In the genomic region with DNA sequence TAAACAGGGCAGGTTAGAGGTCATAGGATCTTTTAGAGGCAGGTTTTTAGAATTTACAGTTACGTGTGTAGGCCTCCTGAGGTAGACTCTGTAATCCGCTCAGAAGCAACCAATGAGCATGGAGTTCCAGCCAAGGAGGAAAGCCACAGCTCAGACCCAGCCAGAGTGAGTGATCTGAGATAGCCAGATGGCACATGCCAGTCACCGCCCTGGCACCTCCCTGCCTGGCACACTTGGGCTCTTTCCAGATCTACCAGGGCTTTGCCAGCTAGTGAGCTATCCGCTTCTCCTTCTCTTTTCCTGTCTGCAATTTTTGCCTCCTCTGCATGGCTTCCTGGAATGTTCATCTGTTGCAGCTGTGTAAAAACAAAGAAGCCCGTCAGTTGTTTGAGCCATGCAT, we compare ENCODE assay signal across 11 mouse cellular contexts.
A peak's percentile ranks its signal among the peaks of the same experiment; 100 is the strongest.
DNase-seq lines count a peak whose midpoint lies in the region; ATAC-seq and TF ChIP-seq lines count a peak whose summit lies in the region.
"Had no signal": no experiment of that assay in that cellular context is flagged by ENCODE, and none has a peak within 500 bp of the region (broad histone marks: within the 10 kb centered on the region; RNA-seq: fewer than 3 reads in every experiment).

No protein-coding gene starts in this region.

- H3K4me2 ChIP-seq in kidney, embryonic 14.5 days (replicated peaks; ENCODE audit: low read depth, low read length): no peak overlapping the region
- H3K4me2 ChIP-seq: heart, embryonic 13.5 days; liver, embryonic 15.5 days had no signal

- no peak for TF ChIP-seq POLR2A in liver, adult 2 months (IDR thresholded peaks at IDR 0.05; ENCODE audit: extremely low read depth, insufficient read depth, low read length)

- H3K27ac ChIP-seq in liver, adult 2 months (replicated peaks; ENCODE audit: insufficient read depth, low read depth, low read length): no peak overlapping the region
- no peak overlapping the region for H3K27ac ChIP-seq in kidney, embryonic 14.5 days (ENCODE audit: low read depth, low read length)
- H3K27ac ChIP-seq: liver, embryonic 15.5 days had no signal

- ATAC-seq in erythroid progenitor cell, adult 5-6 weeks (replicated peaks; ENCODE audit: low FRiP score, poor library complexity, severe bottlenecking): peak; percentile 95
- ATAC-seq in kidney, embryonic 14.5 days (ENCODE audit: low FRiP score, low TSS enrichment): no peak

- H3K9me3 ChIP-seq in kidney, embryonic 14.5 days (ENCODE audit: control insufficient read depth, low read length): no peaks in the 10 kb centered on the region
- H3K9me3 ChIP-seq: heart, embryonic 13.5 days; liver, embryonic 15.5 days had no signal

- H3K9ac ChIP-seq in liver, adult 2 months (ENCODE audit: low read depth, low read length): no peak overlapping the region
- no peak overlapping the region for H3K9ac ChIP-seq in kidney, embryonic 14.5 days (ENCODE audit: low read depth, low read length)
- H3K9ac ChIP-seq: heart, embryonic 13.5 days; liver, embryonic 15.5 days had no signal

- 64% methylated on average over 5 of the region's 5 CpGs for WGBS in liver, adult 2 months
- 81% methylated on average over 5 of the region's 5 CpGs for WGBS in kidney, embryonic 14.5 days

- peak; percentile 8 for DNase-seq in adrenal gland, adult 2 months
- DNase-seq in adrenal gland, adult 8-10 months: no peak
- peak; percentile 2 for DNase-seq in liver, adult 2 months (ENCODE audit: extremely low read depth, low read depth, low spot score)
- DNase-seq in liver: no peak
- peak; percentile 58 to 71 for DNase-seq in layer of hippocampus, postnatal 36 days
- DNase-seq in thymus, postnatal 10 days (ENCODE audit: low spot score in 2 of 2): no peak
- DNase-seq: kidney, postnatal 14 days had no signal

- H3K79me2 ChIP-seq in liver, adult 2 months (ENCODE audit: control insufficient read depth, insufficient read depth, low read length): no peaks in the 10 kb centered on the region

- TF ChIP-seq CTCF in liver, adult 2 months (IDR thresholded peaks at IDR 0.05; ENCODE audit: low read depth, low read length): no peak

- H3K27me3 ChIP-seq in liver, adult 2 months (ENCODE audit: control insufficient read depth, insufficient read depth, low read length): no peaks in the 10 kb centered on the region
- no peaks in the 10 kb centered on the region for H3K27me3 ChIP-seq in kidney, embryonic 14.5 days (ENCODE audit: control insufficient read depth, insufficient read depth, low read length)
- H3K27me3 ChIP-seq: heart, embryonic 13.5 days; liver, embryonic 15.5 days had no signal

- no peaks in the 10 kb centered on the region for H3K4me1 ChIP-seq in liver, adult 2 months (ENCODE audit: control insufficient read depth, insufficient read depth, low read length)
- 0 out of 2 replicates have a peak, but pooled peaks cover 6% of the 10 kb centered on the region for H3K4me1 ChIP-seq in kidney, embryonic 14.5 days (ENCODE audit: control insufficient read depth, insufficient read depth, low read length)

- H3K36me3 ChIP-seq in liver, adult 2 months (ENCODE audit: control insufficient read depth, insufficient read depth, low read length): no peaks in the 10 kb centered on the region
- no peaks in the 10 kb centered on the region for H3K36me3 ChIP-seq in kidney, embryonic 14.5 days (ENCODE audit: control insufficient read depth, insufficient read depth, low read length)
- H3K36me3 ChIP-seq: heart, embryonic 13.5 days; liver, embryonic 15.5 days had no signal

- no peak overlapping the region for H3K4me3 ChIP-seq in liver, adult 2 months (ENCODE audit: insufficient read depth, low read depth, low read length)
- H3K4me3 ChIP-seq in kidney, embryonic 14.5 days (ENCODE audit: low read length): no peak overlapping the region
- H3K4me3 ChIP-seq: heart, embryonic 13.5 days; liver, embryonic 15.5 days had no signal

Comparison
In these comparisons a context has a peak if more than half of its experiments do, and no peak if none do; other contexts are left out.
1. DNase-seq: peak in adrenal gland, adult 2 months (single experiment), liver, adult 2 months (single experiment) and layer of hippocampus, postnatal 36 days (2 of 2); none in adrenal gland, adult 8-10 months (single experiment), liver (single experiment) and thymus, postnatal 10 days (0 of 2).